Mouse (Mus musculus) testis, adult 2 months (tissue): ENCODE data around the gene Iqgap2.

ENCODE experiments used
- CTCF ChIP-seq: fragments of 200-500 bp; IDR thresholded peaks from 2 replicates; pipeline ENCODE4 v1.5.1; 2012; ENCODE audit warnings: low read depth, mild to moderate bottlenecking, inconsistent platforms, low read length, moderate library complexity; ENCODE audit not compliant: control insufficient read depth, insufficient read depth, insufficient replicate concordance
- POLR2A ChIP-seq: fragments of 200-500 bp; IDR thresholded peaks from 2 replicates; pipeline ENCODE4 v1.6.1; 2012; ENCODE audit warnings: low read depth, mild to moderate bottlenecking, inconsistent platforms, low read length, moderate library complexity; ENCODE audit not compliant: control insufficient read depth

GRCm38 (mm10) chr13:95799322-95799721 is 92.4 kb downstream of the Iqgap2 start:
- no peak for TF ChIP-seq CTCF
- no peak for TF ChIP-seq POLR2A
